Mouse (Mus musculus) lung, embryonic 14.5 days (tissue): ENCODE measurements around the gene Sgip1. TPM values are rescaled to one million over a fixed set of nuclear protein-coding genes. Genes with fewer than 3 reads are reported as not detected.

Experiments
- ATAC-seq: fragments of 200-750 bp; cut with Nextera tagmentation; 2 replicates; pipeline ENCODE4 v1.8.0; 2017; ENCODE audit warnings: mild to moderate bottlenecking, moderate TSS enrichment, moderate library complexity; ENCODE audit not compliant: insufficient read depth
- DNase-seq: peaks from one replicate; pipeline ENCODE4 v3.0.0-alpha.2; 2015
- H3K27ac ChIP-seq: fragments of 300-500 bp; sonication (generic); 2 replicates; pipeline ENCODE4 v1.5.1; 2014; ENCODE audit warnings: low read depth, mild to moderate bottlenecking, moderate library complexity
- H3K27me3 ChIP-seq: fragments of 300-500 bp; sonication (generic); 2 replicates; pipeline ENCODE4 v1.6.1; 2014; ENCODE audit warnings: low read length, control low read depth; ENCODE audit not compliant: insufficient read depth
- H3K36me3 ChIP-seq: fragments of 300-500 bp; sonication (generic); 2 replicates; pipeline ENCODE4 v1.6.1; 2014; ENCODE audit warnings: control low read depth; ENCODE audit not compliant: insufficient read depth
- H3K4me1 ChIP-seq: fragments of 300-500 bp; sonication (generic); 2 replicates; pipeline ENCODE4 v1.6.1; 2014; ENCODE audit warnings: antibody characterized with exemption, control low read depth; ENCODE audit not compliant: insufficient read depth
- H3K4me2 ChIP-seq: fragments of 300-500 bp; sonication (generic); 2 replicates; pipeline ENCODE4 v1.6.1; 2014; ENCODE audit warnings: mild to moderate bottlenecking
- H3K4me3 ChIP-seq: fragments of 300-500 bp; sonication (generic); 2 replicates; pipeline ENCODE4 v1.5.1; 2014; ENCODE audit warnings: low read depth, low read length
- H3K9ac ChIP-seq: fragments of 300-500 bp; sonication (generic); 2 replicates; pipeline ENCODE4 v1.6.1; 2014
- H3K9me3 ChIP-seq: fragments of 300-500 bp; sonication (generic); 2 replicates; pipeline ENCODE4 v1.6.1; 2016; ENCODE audit warnings: low read depth, low read length, control low read depth
- CTCF ChIP-seq: IDR thresholded peaks from 2 replicates; pipeline ENCODE4 v1.5.1; 2016; ENCODE audit warnings: antibody characterized with exemption, low read depth
- WGBS: fragments of 180-500 bp; shearing (Covaris S2); extraction: QIAGEN DNeasy Blood & Tissue Kit; methylation state at CpG from one replicate; pipeline ENCODE4 v1.1.7; 2014; 5-methylcytosine and 5-hydroxymethylcytosine counted together
- polyA plus RNA-seq: library from polyadenylated mRNA; unstranded; fragments of >200 nt; fragmentation: Nextera tagmentation; extraction: Ambion mirVana; gene quantifications from 2 replicates; pipeline ENCODE4 v1.2.1, GENCODE M21; 2014

The Sgip1 gene
- polyA plus RNA-seq, 1 experiment from 2014 or later = 6.9 TPM

- WGBS = 95% methylated on average over 4 of the region's 4 CpGs
- no peak for TF ChIP-seq CTCF
- Histone ChIP-seq H3K9ac (no peak overlapping the region), H3K27ac (no peak overlapping the region), H3K4me1 (no peaks in the 10 kb centered on the region), H3K27me3 (no peaks in the 10 kb centered on the region), H3K36me3 (no peaks in the 10 kb centered on the region), H3K4me2 (no peak overlapping the region), H3K4me3 (no peak overlapping the region), H3K9me3 (no peaks in the 10 kb centered on the region)
- no peak for DNase-seq
- no peak for ATAC-seq
These were observed 60.8 kb downstream of the Sgip1 start for GRCm38 (mm10) chr4:102801936-102802335.

- no peak overlapping the region for H3K9ac ChIP-seq
- H3K4me1 ChIP-seq = no peaks in the 10 kb centered on the region
- ATAC-seq (no peak), DNase-seq (no peak)
- H3K27me3 ChIP-seq = no peaks in the 10 kb centered on the region
- no peaks in the 10 kb centered on the region for H3K9me3 ChIP-seq
- H3K4me3 ChIP-seq = no peak overlapping the region
- no peaks in the 10 kb centered on the region for H3K36me3 ChIP-seq
- WGBS = 38% methylated on average over 5 of the region's 5 CpGs
- no peak overlapping the region for H3K4me2 ChIP-seq
- no peak for TF ChIP-seq CTCF
- no peak overlapping the region for H3K27ac ChIP-seq
These were observed 63.5 kb downstream of the Sgip1 start for GRCm38 (mm10) chr4:102804611-102805010.

DNA sequence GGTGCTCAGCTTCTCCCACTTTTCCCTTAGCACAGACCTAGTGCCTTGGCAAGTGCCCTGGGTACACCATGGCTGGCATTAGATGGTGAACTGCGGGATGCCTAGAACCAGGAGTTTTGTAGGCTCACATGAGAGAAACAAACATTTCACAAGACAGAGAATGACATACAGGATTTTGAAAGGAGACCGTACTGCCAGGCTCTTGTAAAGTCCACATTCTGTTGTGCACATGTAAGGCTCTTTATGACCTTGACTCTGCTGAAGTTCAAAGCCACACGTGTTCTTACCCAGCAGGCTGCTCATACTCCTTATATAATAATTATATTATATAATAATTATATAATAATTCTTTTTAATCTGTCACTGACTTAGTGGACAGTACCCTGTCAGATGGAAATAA is 65.9 kb downstream of the Sgip1 start:
- H3K4me1 ChIP-seq = no peaks in the 10 kb centered on the region
- no peaks in the 10 kb centered on the region for H3K9me3 ChIP-seq
- H3K27me3 ChIP-seq = no peaks in the 10 kb centered on the region
- no peak for ATAC-seq
- H3K4me2 ChIP-seq = no peak overlapping the region
- no peak overlapping the region for H3K27ac ChIP-seq
- no peak for TF ChIP-seq CTCF
- no peak for DNase-seq
- 70% methylated on average over 3 of the region's 3 CpGs for WGBS
- no peaks in the 10 kb centered on the region for H3K36me3 ChIP-seq
- no peak overlapping the region for H3K4me3 ChIP-seq
- H3K9ac ChIP-seq = no peak overlapping the region

- no peak for DNase-seq
- no peaks in the 10 kb centered on the region for H3K9me3 ChIP-seq
- no peak overlapping the region for H3K4me3 ChIP-seq
These were observed 67.2 kb downstream of the Sgip1 start for GRCm38 (mm10) chr4:102808258-102808657.

GRCm38 (mm10) chr4:102809296-102809695 is 68.2 kb downstream of the Sgip1 start:
- WGBS = 71% methylated on average over 4 of the region's 4 CpGs
- DNase-seq = no peak

More at GRCm38 (mm10) chr4:102808258-102808657, 67.2 kb downstream of the Sgip1 start:
- Histone ChIP-seq H3K27me3 (no peaks in the 10 kb centered on the region), H3K4me2 (no peak overlapping the region), H3K36me3 (no peaks in the 10 kb centered on the region), H3K4me1 (no peaks in the 10 kb centered on the region), H3K27ac (no peak overlapping the region), H3K9ac (no peak overlapping the region)
- no peak for ATAC-seq
- no peak for TF ChIP-seq CTCF

DNA sequence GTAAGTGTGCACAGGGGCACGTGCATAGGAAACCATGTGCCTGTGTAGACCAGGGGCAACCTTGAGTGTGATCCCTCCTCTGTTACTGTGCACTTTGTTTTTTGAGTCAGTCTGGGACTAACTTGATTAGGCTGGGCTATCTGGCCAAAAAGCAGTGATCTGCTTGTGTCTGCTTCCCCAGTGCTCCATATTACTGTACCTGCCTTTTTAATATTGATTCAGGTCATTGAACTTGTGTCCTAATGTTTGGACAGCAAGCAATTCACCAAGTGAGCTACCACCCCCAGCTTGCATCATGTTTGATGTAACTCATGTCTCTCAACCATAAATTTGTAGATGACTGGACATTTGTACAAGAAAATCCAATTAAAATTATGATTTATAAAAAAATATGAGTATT is 69.2 kb downstream of the Sgip1 start:
- Histone ChIP-seq H3K9me3 (no peaks in the 10 kb centered on the region), H3K9ac (no peak overlapping the region), H3K4me3 (no peak overlapping the region), H3K36me3 (no peaks in the 10 kb centered on the region), H3K4me2 (no peak overlapping the region), H3K27me3 (no peaks in the 10 kb centered on the region), H3K4me1 (no peaks in the 10 kb centered on the region), H3K27ac (no peak overlapping the region)
- TF ChIP-seq CTCF = no peak
- no peak for ATAC-seq
- no peak for DNase-seq
- 76% methylated on average over 1 of the region's 1 CpGs for WGBS

More at GRCm38 (mm10) chr4:102809296-102809695, 68.2 kb downstream of the Sgip1 start:
- Histone ChIP-seq H3K27me3 (no peaks in the 10 kb centered on the region), H3K4me1 (no peaks in the 10 kb centered on the region), H3K27ac (no peak overlapping the region), H3K9me3 (no peaks in the 10 kb centered on the region), H3K4me2 (no peak overlapping the region), H3K36me3 (no peaks in the 10 kb centered on the region), H3K4me3 (no peak overlapping the region), H3K9ac (no peak overlapping the region)
- no peak for TF ChIP-seq CTCF
- ATAC-seq = no peak

- TF ChIP-seq CTCF = no peak
- no peak overlapping the region for H3K4me2 ChIP-seq
- no peak for ATAC-seq
- no peaks in the 10 kb centered on the region for H3K4me1 ChIP-seq
- no peak for DNase-seq
- H3K36me3 ChIP-seq = no peaks in the 10 kb centered on the region
- H3K9ac ChIP-seq = no peak overlapping the region
- no peaks in the 10 kb centered on the region for H3K9me3 ChIP-seq
- WGBS = 35% methylated on average over 9 of the region's 9 CpGs
- no peaks in the 10 kb centered on the region for H3K27me3 ChIP-seq
- H3K4me3 ChIP-seq = no peak overlapping the region
- H3K27ac ChIP-seq = no peak overlapping the region
These were observed 70.1 kb downstream of the Sgip1 start for GRCm38 (mm10) chr4:102811007-102811805.
